Mouse (Mus musculus) cerebellum, adult 2 months (tissue): Measurements from ENCODE around the gene Mchr1. TPM values are rescaled to one million over a fixed set of nuclear protein-coding genes. Genes with fewer than 3 reads are reported as not detected.
A peak's percentile ranks its signal among the peaks of the same experiment; 100 is the strongest.

Experiments
- DNase-seq, 2 experiments: peaks; one replicate each; pipeline ENCODE4 v3.0.0; 2021
- H3K27ac ChIP-seq: fragments of 200-500 bp; 2 replicates; pipeline ENCODE4 v1.5.1; 2012; ENCODE audit warnings: low read length, control low read depth, inconsistent platforms; ENCODE audit not compliant: insufficient read depth
- H3K27me3 ChIP-seq: fragments of 200-500 bp; 2 replicates; pipeline ENCODE4 v1.6.1; 2012; ENCODE audit warnings: inconsistent platforms, mild to moderate bottlenecking, low read length, moderate library complexity; ENCODE audit not compliant: control insufficient read depth, insufficient read depth
- H3K4me1 ChIP-seq: fragments of 200-500 bp; 2 replicates; pipeline ENCODE4 v1.6.1; 2011; ENCODE audit warnings: low read length; ENCODE audit not compliant: control insufficient read depth, insufficient read depth
- H3K4me3 ChIP-seq: fragments of 200-500 bp; replicated peaks from 2 replicates; pipeline ENCODE3; 2011; ENCODE audit warnings: mild to moderate bottlenecking, low read depth, low read length, control low read depth; ENCODE audit not compliant: insufficient read depth
- CTCF ChIP-seq: fragments of 200-500 bp; IDR thresholded peaks from 2 replicates; pipeline ENCODE4 v1.5.1; 2011; ENCODE audit warnings: low read depth, mild to moderate bottlenecking, control low read depth, low read length, moderate library complexity, borderline replicate concordance; ENCODE audit not compliant: insufficient read depth
- POLR2A ChIP-seq: fragments of 200-500 bp; IDR thresholded peaks from 2 replicates; pipeline ENCODE4 v1.6.1; 2011; ENCODE audit warnings: low read length, control low read depth, borderline replicate concordance; ENCODE audit not compliant: insufficient read depth
- WGBS: fragments of 180-500 bp; shearing (Covaris S2); methylation state at CpG from one replicate; pipeline ENCODE4 v1.1.7; 2018; 5-methylcytosine and 5-hydroxymethylcytosine counted together
- polyA plus RNA-seq: library from polyadenylated mRNA; depleted of rRNA; stranded (reverse); fragments of >200 nt; gene quantifications from 2 replicates; pipeline ENCODE4 v1.2.3, GENCODE M21; 2012

The Mchr1 gene
- polyA plus RNA-seq, 1 experiment = 4.1 TPM

DNA sequence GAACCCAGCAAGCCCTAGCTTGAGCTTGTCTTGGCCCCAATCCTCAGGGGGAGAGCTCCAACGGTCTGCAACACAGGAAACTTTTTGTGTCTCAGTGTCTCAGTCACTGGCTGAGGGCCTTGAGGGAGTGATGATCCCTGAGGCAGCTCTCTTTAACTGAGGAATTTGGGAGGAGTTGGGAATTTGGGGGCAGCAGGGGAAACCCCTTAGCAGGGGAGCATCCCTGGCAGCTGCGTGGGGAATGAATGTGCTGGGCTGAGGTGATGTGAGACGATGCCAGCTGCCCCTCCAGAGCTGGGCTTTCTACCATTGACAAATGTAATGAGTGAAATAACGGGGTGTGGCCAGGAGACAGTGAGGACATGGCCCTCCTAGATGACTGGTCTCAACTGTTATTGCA lies 39.9 kb upstream of the Mchr1 start:
- Histone ChIP-seq H3K4me3 (no peak overlapping the region), H3K4me1 (no peaks in the 10 kb centered on the region; the same call in 1 of the 2 replicates), H3K27me3 (no peaks in the 10 kb centered on the region), H3K27ac (no peak overlapping the region)
- no peak for DNase-seq
- TF ChIP-seq POLR2A (no peak), CTCF (no peak)
- 38% methylated on average over 4 of the region's 4 CpGs for WGBS

DNA sequence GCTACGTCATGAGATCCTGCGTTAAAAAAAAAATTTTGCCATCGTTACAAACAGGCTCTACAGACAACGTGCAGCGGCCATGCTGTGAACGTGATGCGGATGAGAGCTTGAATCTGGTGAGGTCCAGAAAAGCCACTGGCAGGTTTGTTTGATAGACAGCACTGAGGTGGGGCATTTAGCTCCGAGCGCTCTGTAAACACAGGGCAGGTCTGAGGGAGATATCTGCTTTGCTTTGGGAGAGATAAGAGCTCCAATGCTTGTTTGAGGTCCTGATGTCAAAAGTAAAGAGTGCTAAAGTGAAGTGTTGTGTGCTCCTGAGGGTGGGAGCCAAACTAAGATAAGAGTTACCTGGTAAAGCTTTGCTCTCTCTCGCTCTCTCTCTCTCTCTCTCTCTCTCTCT lies 38.1 kb upstream of the Mchr1 start:
- Histone ChIP-seq H3K27ac (no peak overlapping the region), H3K27me3 (no peaks in the 10 kb centered on the region), H3K4me1 (no peaks in the 10 kb centered on the region; the same call in 1 of the 2 replicates), H3K4me3 (no peak overlapping the region)
- TF ChIP-seq POLR2A (no peak), CTCF (no peak)
- 89% methylated on average over 10 of the region's 10 CpGs for WGBS
- no peak for DNase-seq

DNA sequence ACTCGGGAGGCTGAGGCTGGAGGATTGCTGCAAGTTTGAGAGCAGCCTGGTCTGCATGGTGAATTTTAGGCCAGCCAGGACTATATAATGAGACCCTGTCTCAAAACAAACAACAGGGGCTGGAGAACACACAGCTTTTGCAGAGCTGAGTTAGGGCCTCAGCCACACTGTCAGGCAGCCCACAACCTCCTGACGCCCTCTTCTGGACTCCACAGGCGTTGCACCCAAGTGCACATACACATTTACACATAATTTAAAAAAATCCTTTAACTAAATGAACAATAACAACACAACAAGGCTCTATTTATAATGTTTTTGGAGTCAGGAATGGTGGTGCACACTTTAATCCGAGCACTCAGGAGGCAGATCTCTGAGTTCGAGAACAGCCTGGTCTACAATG lies 36.9 kb upstream of the Mchr1 start:
- no peak overlapping the region for H3K27ac ChIP-seq
- H3K4me3 ChIP-seq = no peak overlapping the region
- H3K4me1 ChIP-seq = no peaks in the 10 kb centered on the region; the same call in 1 of the 2 replicates
- H3K27me3 ChIP-seq = no peaks in the 10 kb centered on the region
- WGBS = 94% methylated on average over 5 of the region's 5 CpGs
- DNase-seq = no peak
- TF ChIP-seq CTCF = no peak
- no peak for TF ChIP-seq POLR2A

DNA sequence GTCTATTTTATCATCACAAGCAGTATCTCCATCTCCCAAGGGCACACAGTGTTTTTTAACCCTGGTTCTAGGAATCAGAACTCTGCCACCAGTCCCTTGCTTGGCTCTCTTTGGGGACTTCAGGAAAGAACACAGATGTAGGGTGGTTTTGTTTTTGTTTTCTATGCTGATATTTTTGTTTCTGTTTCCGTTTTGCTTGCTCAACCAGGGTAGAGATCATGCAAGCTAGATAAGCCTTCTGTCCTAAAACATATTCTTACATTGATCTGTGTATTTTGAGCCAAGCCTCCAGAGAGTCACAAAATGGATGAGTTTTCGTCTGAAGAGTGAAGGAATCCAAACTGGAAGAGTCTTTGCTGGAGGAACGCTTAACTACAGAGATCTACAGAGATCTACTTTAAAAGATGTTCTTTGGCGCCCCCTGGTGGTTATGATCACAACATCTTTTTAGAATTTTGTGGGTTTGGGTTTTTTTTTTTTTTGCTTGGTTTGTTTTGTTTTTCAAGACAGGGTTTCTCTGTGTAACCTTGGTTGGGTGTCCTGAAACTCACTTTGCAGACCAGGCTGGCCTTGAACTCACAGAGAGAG lies 35.8 kb upstream of the Mchr1 start:
- Histone ChIP-seq H3K4me1 (no peaks in the 10 kb centered on the region; the same call in 1 of the 2 replicates), H3K4me3 (no peak overlapping the region), H3K27ac (no peak overlapping the region), H3K27me3 (no peaks in the 10 kb centered on the region)
- WGBS = 22% methylated on average over 4 of the region's 4 CpGs
- 0 out of 2 replicates have a peak, but pooled peaks have one; percentile 17 for TF ChIP-seq CTCF
- TF ChIP-seq POLR2A = no peak
- peak; percentile 45 to 49 for DNase-seq

DNA sequence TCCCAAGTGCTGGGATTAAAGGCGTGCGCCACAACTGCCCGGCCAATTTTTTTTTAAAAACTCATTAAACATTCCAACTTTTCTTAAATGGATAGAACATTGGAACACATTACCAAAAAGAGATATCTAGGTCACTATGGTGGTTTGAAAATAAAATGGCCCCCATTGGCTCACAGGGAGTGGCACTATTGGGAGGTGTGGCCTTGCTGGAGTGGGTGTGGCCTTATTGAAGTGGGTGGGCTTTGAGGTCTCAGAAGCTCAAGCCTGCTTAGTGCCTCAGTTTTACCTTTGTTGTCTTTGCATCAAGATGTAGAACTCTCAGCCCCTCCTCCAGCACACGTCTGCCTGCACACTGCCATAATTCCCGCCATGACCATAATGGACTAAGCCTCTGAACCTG lies 32.8 kb upstream of the Mchr1 start:
- no peaks in the 10 kb centered on the region; the same call in 1 of the 2 replicates for H3K4me1 ChIP-seq
- DNase-seq = no peak
- no peak overlapping the region for H3K27ac ChIP-seq
- H3K4me3 ChIP-seq = no peak overlapping the region
- WGBS = 96% methylated on average over 5 of the region's 5 CpGs
- no peaks in the 10 kb centered on the region for H3K27me3 ChIP-seq
- TF ChIP-seq POLR2A (no peak), CTCF (no peak)

DNA sequence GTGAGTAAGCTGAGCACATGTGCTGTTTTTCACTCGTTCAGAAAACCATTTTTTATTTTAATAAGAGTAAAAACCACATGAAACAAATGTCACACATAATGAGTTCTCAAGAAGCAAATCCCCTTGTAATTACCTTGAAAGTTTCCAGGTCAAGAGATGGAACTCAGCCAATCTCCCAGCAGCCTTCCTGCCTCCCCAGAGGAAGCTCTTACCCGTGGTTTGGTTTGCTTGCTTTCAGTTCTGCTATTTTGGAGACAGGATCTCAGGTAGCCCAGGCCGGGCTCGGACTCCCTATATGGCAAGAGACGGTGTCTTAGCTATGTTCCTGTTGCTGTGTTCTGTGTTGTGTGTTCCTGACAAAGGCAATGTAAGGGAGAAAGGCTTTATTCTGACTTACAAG lies 24.8 kb upstream of the Mchr1 start:
- no peak for DNase-seq
- Histone ChIP-seq H3K27ac (no peak overlapping the region), H3K27me3 (no peaks in the 10 kb centered on the region), H3K4me1 (no peaks in the 10 kb centered on the region; the same call in 1 of the 2 replicates), H3K4me3 (no peak overlapping the region)
- 46% methylated on average over 5 of the region's 5 CpGs for WGBS
- no peak for TF ChIP-seq CTCF
- no peak for TF ChIP-seq POLR2A

DNA sequence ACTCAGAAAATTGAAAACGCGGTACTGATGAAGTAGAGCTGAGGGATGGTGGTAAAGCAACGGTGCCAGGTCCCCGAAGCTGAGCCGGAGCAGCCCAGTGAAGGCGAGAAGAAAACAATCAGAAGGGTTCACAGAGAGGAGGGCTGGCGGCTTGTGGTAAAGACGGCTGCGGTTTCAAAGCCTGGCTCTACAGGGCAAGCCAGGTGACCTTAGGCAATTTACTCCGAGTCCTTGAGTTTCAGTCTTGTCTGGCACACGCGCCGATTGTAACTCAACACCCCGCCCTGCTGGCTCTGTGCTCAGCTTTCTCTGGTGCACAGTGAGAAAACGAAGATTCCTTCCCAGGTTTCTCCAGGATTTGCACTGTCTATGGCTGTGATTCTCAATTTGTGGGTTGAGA lies 22.3 kb upstream of the Mchr1 start:
- Histone ChIP-seq H3K4me3 (no peak overlapping the region), H3K4me1 (no peaks in the 10 kb centered on the region; the same call in 1 of the 2 replicates), H3K27me3 (no peaks in the 10 kb centered on the region), H3K27ac (no peak overlapping the region)
- TF ChIP-seq CTCF = no peak
- TF ChIP-seq POLR2A = no peak
- no peak for DNase-seq
- 80% methylated on average over 15 of the region's 15 CpGs for WGBS

DNA sequence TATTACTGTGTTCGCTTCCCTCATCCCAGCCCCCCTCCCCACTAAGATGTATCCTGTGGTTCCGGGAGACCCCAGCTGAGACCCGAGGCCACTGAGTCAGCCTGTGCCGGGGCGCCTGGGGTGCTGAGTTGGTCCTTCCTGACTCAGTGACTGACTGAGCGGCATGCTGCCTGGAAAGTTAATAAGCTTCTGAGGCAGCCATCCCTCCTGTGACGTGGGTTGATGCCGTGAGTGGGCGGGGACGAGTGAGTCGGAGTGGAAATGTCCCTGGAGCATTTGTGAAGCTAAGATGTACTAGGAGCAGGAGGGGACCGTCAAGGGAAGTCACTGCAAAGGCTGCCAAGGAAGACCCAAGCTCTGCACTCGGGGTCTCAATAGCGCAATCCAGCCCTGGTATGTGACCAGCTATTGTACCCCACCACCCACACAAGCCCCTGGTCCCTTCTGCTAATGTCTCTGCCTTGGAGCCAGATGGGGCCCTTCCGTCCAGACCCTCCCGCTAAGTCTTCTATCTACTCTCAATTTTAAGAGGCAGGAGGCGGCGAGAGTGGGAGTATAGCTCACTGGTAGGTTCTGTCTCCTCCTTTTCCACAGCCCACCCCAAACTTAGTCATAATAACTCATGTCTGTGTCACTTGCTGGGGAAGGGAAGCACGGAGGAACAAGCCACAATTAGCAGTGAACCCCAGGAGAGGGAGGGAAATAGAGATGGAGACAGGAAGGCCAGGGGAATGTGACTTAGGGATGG lies 18.2 kb upstream of the Mchr1 start:
- no peaks in the 10 kb centered on the region for H3K4me1 ChIP-seq
- no peak for DNase-seq
- TF ChIP-seq CTCF (no peak), POLR2A (no peak)
- WGBS = 77% methylated on average over 19 of the region's 19 CpGs
- no peak overlapping the region for H3K27ac ChIP-seq
- H3K27me3 ChIP-seq = no peaks in the 10 kb centered on the region
- H3K4me3 ChIP-seq = no peak overlapping the region
